Mouse (Mus musculus): ENCODE results near the gene Sec16a.

- TF ChIP-seq POLR2A (IDR thresholded peaks at IDR 0.05; ENCODE audit: extremely low read depth, insufficient read depth, low read length) (no peak), CTCF (IDR thresholded peaks at IDR 0.05; ENCODE audit: extremely low read depth, insufficient read depth, low read length) (no peak)
Observed at GRCm38 (mm10) chr2:26487322-26488021, 42.5 kb upstream of the Sec16a start.
